Mouse (Mus musculus) monocyte, adult 5-6 weeks (primary cell): ENCODE measurements around the gene Rbm20. TPM values are rescaled to one million over a fixed set of nuclear protein-coding genes. Genes with fewer than 3 reads are reported as not detected.
A peak's percentile ranks its signal among the peaks of the same experiment; 100 is the strongest.

Experiments
- ATAC-seq: fragments of 153-309, 156-312 bp; replicated peaks from 2 replicates; pipeline ENCODE4 v1.8.0; 2017; ENCODE audit warnings: mild to moderate bottlenecking; ENCODE audit not compliant: low TSS enrichment, insufficient number of reproducible peaks, severe bottlenecking, poor library complexity, low FRiP score
- total RNA-seq: library from RNA; stranded (forward); fragments of 200-1000, 200-491, 200-594 nt; gene quantifications from 3 replicates; pipeline ENCODE4 v1.2.3, GENCODE M21; 2017

The Rbm20 gene
- total RNA-seq, 1 experiment from 2014 or later: not detected

- ATAC-seq: no peak
Observed at GRCm38 (mm10) chr19:53666708-53667107, 10.4 kb upstream of the Rbm20 start.

- no peak for ATAC-seq
Observed at GRCm38 (mm10) chr19:53668821-53669220, 8.3 kb upstream of the Rbm20 start.

- ATAC-seq: 0 out of 2 replicates have a peak, but pooled peaks have one; percentile 17
Observed at GRCm38 (mm10) chr19:53670625-53671141, 6.4 kb upstream of the Rbm20 start.

- no peak for ATAC-seq
Observed at GRCm38 (mm10) chr19:53671432-53671831, 5.7 kb upstream of the Rbm20 start.

GRCm38 (mm10) chr19:53674131-53674925 lies 2.8 kb upstream of the Rbm20 start:
- no peak for ATAC-seq

- no peak for ATAC-seq
Observed at GRCm38 (mm10) chr19:53676228-53676627, 878 bp upstream of the Rbm20 start.

GRCm38 (mm10) chr19:53679194-53679593 lies 2.1 kb downstream of the Rbm20 start:
- no peak for ATAC-seq

GRCm38 (mm10) chr19:53679981-53680380 lies 2.9 kb downstream of the Rbm20 start:
- ATAC-seq: no peak

GRCm38 (mm10) chr19:53682427-53682826 lies 5.3 kb downstream of the Rbm20 start:
- ATAC-seq: no peak

- ATAC-seq: no peak
Observed at GRCm38 (mm10) chr19:53687592-53687991, 10.5 kb downstream of the Rbm20 start.

GRCm38 (mm10) chr19:53690816-53691215 lies 13.7 kb downstream of the Rbm20 start:
- ATAC-seq: no peak

GRCm38 (mm10) chr19:53694020-53694419 lies 16.9 kb downstream of the Rbm20 start:
- no peak for ATAC-seq

- ATAC-seq: no peak
Observed at GRCm38 (mm10) chr19:53696079-53696478, 19.0 kb downstream of the Rbm20 start.

- no peak for ATAC-seq
Observed at GRCm38 (mm10) chr19:53696655-53697054, 19.5 kb downstream of the Rbm20 start.

- ATAC-seq: no peak
Observed at GRCm38 (mm10) chr19:53697376-53698126, 20.4 kb downstream of the Rbm20 start.

GRCm38 (mm10) chr19:53699671-53700070 lies 22.6 kb downstream of the Rbm20 start:
- ATAC-seq: no peak

- ATAC-seq: no peak
Observed at GRCm38 (mm10) chr19:53701434-53701833, 24.3 kb downstream of the Rbm20 start.

GRCm38 (mm10) chr19:53704895-53705823 lies 28.1 kb downstream of the Rbm20 start:
- no peak for ATAC-seq

GRCm38 (mm10) chr19:53708401-53708800 lies 31.3 kb downstream of the Rbm20 start:
- no peak for ATAC-seq
